Mouse (Mus musculus) C2C12 (cell line): ENCODE data around the gene Pik3ap1.

Source experiments
- CEBPB ChIP-seq: IDR thresholded peaks from one replicate; pipeline ENCODE4 v1.6.1; 2011; ENCODE audit warnings: low read depth, mild to moderate bottlenecking, control low read depth, moderate library complexity
- CTCF ChIP-seq: IDR thresholded peaks from one replicate; pipeline ENCODE4 v1.5.1; 2011; ENCODE audit not compliant: control insufficient read depth, insufficient read depth, insufficient read length
- FOSL1 ChIP-seq: IDR thresholded peaks from one replicate; pipeline ENCODE4 v1.8.0; 2011; ENCODE audit warnings: mild to moderate bottlenecking, low read length; ENCODE audit not compliant: poor library complexity, insufficient read depth, severe bottlenecking
- MAX ChIP-seq: IDR thresholded peaks from one replicate; pipeline ENCODE4 v1.6.1; 2011; ENCODE audit warnings: mild to moderate bottlenecking, control low read depth
- MYOG ChIP-seq: IDR thresholded peaks from one replicate; pipeline ENCODE4 v1.6.1; 2011; ENCODE audit not compliant: control insufficient read depth, insufficient read length; ENCODE audit errors: extremely low read depth
- USF1 ChIP-seq: IDR thresholded peaks from one replicate; pipeline ENCODE4 v1.6.1; 2011; ENCODE audit warnings: low read depth, mild to moderate bottlenecking, control low read depth, moderate library complexity

DNA sequence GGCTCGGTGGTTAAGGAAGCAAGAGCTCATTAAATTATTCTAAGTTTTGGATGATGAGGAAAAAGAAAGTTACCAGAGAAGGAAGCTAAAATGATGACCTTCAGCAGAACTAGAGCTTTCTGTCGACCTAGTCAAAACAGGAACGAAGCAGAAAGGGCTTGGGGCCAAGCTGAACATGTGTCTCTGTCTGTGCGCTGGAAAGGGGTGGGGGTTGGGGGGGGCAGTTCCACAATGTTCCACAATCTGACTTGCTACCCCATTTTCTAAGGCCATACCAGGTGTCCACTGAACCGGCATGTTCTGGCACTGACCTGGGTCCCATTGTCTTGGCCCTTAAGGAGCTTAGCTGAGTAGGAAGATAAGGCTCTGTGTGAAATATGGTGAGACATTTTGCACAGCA is 43.2 kb downstream of the Pik3ap1 start:
- TF ChIP-seq MAX = no peak
- no peak for TF ChIP-seq CTCF
- TF ChIP-seq USF1 = no peak
- TF ChIP-seq MYOG = no peak
- TF ChIP-seq CEBPB = no peak
- TF ChIP-seq FOSL1 = no peak
